Mouse (Mus musculus) forebrain, embryonic 14.5 days (tissue): ENCODE data around the gene Nploc4. TPM values are rescaled to one million over a fixed set of nuclear protein-coding genes. Genes with fewer than 3 reads are reported as not detected.

ENCODE experiments used
- ATAC-seq: fragments of 200-750 bp; cut with Nextera tagmentation; 2 replicates; pipeline ENCODE4 v1.8.0; 2017; ENCODE audit warnings: mild to moderate bottlenecking, moderate library complexity
- DNase-seq: peaks from one replicate; pipeline ENCODE4 v3.0.0-alpha.2; 2015; ENCODE audit warnings: low spot score
- H3K27ac ChIP-seq: fragments of 300-500 bp; sonication (generic); 2 replicates; pipeline ENCODE4 v1.5.1; 2014; ENCODE audit warnings: low read depth, mild to moderate bottlenecking, control low read depth, low read length, moderate library complexity
- H3K27me3 ChIP-seq: fragments of 300-500 bp; sonication (generic); replicated peaks from 2 replicates; pipeline ENCODE4 v1.6.1; 2014; ENCODE audit warnings: low read length, control low read depth, mixed read lengths; ENCODE audit not compliant: control insufficient read depth, insufficient read depth
- H3K36me3 ChIP-seq: fragments of 300-500 bp; sonication (generic); 2 replicates; pipeline ENCODE4 v1.6.1; 2014; ENCODE audit warnings: low read length, control low read depth; ENCODE audit not compliant: control insufficient read depth, insufficient read depth
- H3K4me1 ChIP-seq: fragments of 300-500 bp; sonication (generic); 2 replicates; pipeline ENCODE4 v1.6.1; 2014; ENCODE audit warnings: antibody characterized with exemption, low read length, control low read depth; ENCODE audit not compliant: control insufficient read depth, insufficient read depth
- H3K4me2 ChIP-seq: fragments of 300-500 bp; sonication (generic); 2 replicates; pipeline ENCODE4 v1.6.1; 2014; ENCODE audit warnings: mild to moderate bottlenecking, control low read depth, low read length
- H3K4me3 ChIP-seq: fragments of 300-500 bp; sonication (generic); 2 replicates; pipeline ENCODE4 v1.5.1; 2014; ENCODE audit warnings: low read depth, low read length, control low read depth
- H3K9ac ChIP-seq: fragments of 300-500 bp; sonication (generic); 2 replicates; pipeline ENCODE4 v1.6.1; 2014; ENCODE audit warnings: mild to moderate bottlenecking, low read length, control low read depth, moderate library complexity
- H3K9me3 ChIP-seq: fragments of 300-500 bp; sonication (generic); replicated peaks from 2 replicates; pipeline ENCODE4 v1.6.1; 2016; ENCODE audit warnings: low read length, control low read depth, mixed read lengths; ENCODE audit not compliant: control insufficient read depth
- WGBS: fragments of 180-500 bp; shearing (Covaris S2); extraction: QIAGEN DNeasy Blood & Tissue Kit; methylation state at CpG from one replicate; pipeline ENCODE4 v1.1.7; 2014; 5-methylcytosine and 5-hydroxymethylcytosine counted together
- polyA plus RNA-seq: library from polyadenylated mRNA; unstranded; fragments of >200 nt; fragmentation: Nextera tagmentation; extraction: Ambion mirVana; gene quantifications from 2 replicates; pipeline ENCODE4 v1.2.1, GENCODE M21; 2014

The Nploc4 gene
- polyA plus RNA-seq, 1 experiment from 2014 or later = 29.9 TPM

- Histone ChIP-seq H3K4me2 (no peak overlapping the region), H3K36me3 (peaks cover 77% of the 10 kb centered on the region), H3K27ac (no peak overlapping the region), H3K9me3 (no peaks in the 10 kb centered on the region), H3K4me3 (no peak overlapping the region), H3K9ac (no peak overlapping the region), H3K4me1 (no peaks in the 10 kb centered on the region), H3K27me3 (no peaks in the 10 kb centered on the region)
- no peak for ATAC-seq
- no peak for DNase-seq
- 87% methylated on average over 4 of the region's 4 CpGs for WGBS
Observed at GRCm38 (mm10) chr11:120395661-120396060, 41.8 kb downstream of the Nploc4 start.

DNA sequence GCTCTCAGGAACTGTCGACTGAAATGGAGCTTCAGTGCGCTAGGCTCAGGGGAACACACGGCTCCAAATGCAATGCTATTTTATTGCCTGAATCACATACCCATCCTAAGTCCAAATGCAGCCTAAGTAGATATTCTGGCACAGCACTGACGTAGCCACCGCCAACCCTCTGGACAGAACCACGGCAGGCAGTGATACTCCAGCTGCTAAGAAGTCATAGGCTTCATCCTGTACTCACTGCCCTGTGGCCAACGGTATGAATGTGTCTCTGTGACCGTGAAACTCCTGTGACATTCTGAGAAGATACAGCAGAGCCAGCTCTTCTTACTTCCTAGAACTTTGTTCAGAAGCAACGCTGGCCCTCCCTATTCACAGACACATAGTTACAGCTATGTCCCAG, 48.9 kb downstream of the Nploc4 start:
- peaks cover 70% of the 10 kb centered on the region for H3K36me3 ChIP-seq
- no peak overlapping the region for H3K4me3 ChIP-seq
- H3K4me2 ChIP-seq = no peak overlapping the region
- H3K4me1 ChIP-seq = no peaks in the 10 kb centered on the region
- no peak for ATAC-seq
- no peak overlapping the region for H3K27ac ChIP-seq
- DNase-seq = no peak
- H3K27me3 ChIP-seq = no peaks in the 10 kb centered on the region
- no peak overlapping the region for H3K9ac ChIP-seq
- WGBS = 92% methylated on average over 9 of the region's 9 CpGs
- no peaks in the 10 kb centered on the region for H3K9me3 ChIP-seq

- H3K36me3 ChIP-seq = peaks cover 70% of the 10 kb centered on the region
- 76% methylated on average over 2 of the region's 2 CpGs for WGBS
Observed at GRCm38 (mm10) chr11:120387157-120387556, 50.4 kb downstream of the Nploc4 start.

GRCm38 (mm10) chr11:120386632-120387031, 50.9 kb downstream of the Nploc4 start:
- H3K4me1 ChIP-seq = no peaks in the 10 kb centered on the region
- WGBS = 94% methylated on average over 6 of the region's 6 CpGs

More at GRCm38 (mm10) chr11:120387157-120387556, 50.4 kb downstream of the Nploc4 start:
- H3K9ac ChIP-seq = no peak overlapping the region
- H3K9me3 ChIP-seq = no peaks in the 10 kb centered on the region
- no peaks in the 10 kb centered on the region for H3K4me1 ChIP-seq
- DNase-seq = no peak
- H3K4me3 ChIP-seq = no peak overlapping the region
- H3K4me2 ChIP-seq = no peak overlapping the region
- H3K27ac ChIP-seq = no peak overlapping the region
- no peaks in the 10 kb centered on the region for H3K27me3 ChIP-seq
- ATAC-seq = no peak

GRCm38 (mm10) chr11:120382509-120382908, 55.0 kb downstream of the Nploc4 start:
- Histone ChIP-seq H3K4me3 (no peak overlapping the region), H3K27me3 (no peaks in the 10 kb centered on the region), H3K4me2 (no peak overlapping the region), H3K9me3 (no peaks in the 10 kb centered on the region), H3K36me3 (peaks cover 74% of the 10 kb centered on the region), H3K9ac (no peak overlapping the region), H3K4me1 (peaks cover 6% of the 10 kb centered on the region), H3K27ac (no peak overlapping the region)
- DNase-seq = no peak
- WGBS = 95% methylated on average over 9 of the region's 9 CpGs
- no peak for ATAC-seq

More at GRCm38 (mm10) chr11:120386632-120387031, 50.9 kb downstream of the Nploc4 start:
- H3K27ac ChIP-seq = no peak overlapping the region
- peaks cover 70% of the 10 kb centered on the region for H3K36me3 ChIP-seq
- H3K9ac ChIP-seq = no peak overlapping the region
- no peak for DNase-seq
- H3K4me2 ChIP-seq = no peak overlapping the region
- no peak overlapping the region for H3K4me3 ChIP-seq
- no peaks in the 10 kb centered on the region for H3K9me3 ChIP-seq
- ATAC-seq = no peak
- H3K27me3 ChIP-seq = no peaks in the 10 kb centered on the region

GRCm38 (mm10) chr11:120381157-120381556, 56.4 kb downstream of the Nploc4 start:
- DNase-seq (no peak), ATAC-seq (no peak)
- no peaks in the 10 kb centered on the region for H3K9me3 ChIP-seq
- H3K27me3 ChIP-seq = no peaks in the 10 kb centered on the region
- peaks cover 9% of the 10 kb centered on the region for H3K4me1 ChIP-seq
- H3K9ac ChIP-seq = no peak overlapping the region
- no peak overlapping the region for H3K4me2 ChIP-seq
- peaks cover 73% of the 10 kb centered on the region for H3K36me3 ChIP-seq
- H3K4me3 ChIP-seq = no peak overlapping the region
- H3K27ac ChIP-seq = no peak overlapping the region
- 93% methylated on average over 4 of the region's 4 CpGs for WGBS

DNA sequence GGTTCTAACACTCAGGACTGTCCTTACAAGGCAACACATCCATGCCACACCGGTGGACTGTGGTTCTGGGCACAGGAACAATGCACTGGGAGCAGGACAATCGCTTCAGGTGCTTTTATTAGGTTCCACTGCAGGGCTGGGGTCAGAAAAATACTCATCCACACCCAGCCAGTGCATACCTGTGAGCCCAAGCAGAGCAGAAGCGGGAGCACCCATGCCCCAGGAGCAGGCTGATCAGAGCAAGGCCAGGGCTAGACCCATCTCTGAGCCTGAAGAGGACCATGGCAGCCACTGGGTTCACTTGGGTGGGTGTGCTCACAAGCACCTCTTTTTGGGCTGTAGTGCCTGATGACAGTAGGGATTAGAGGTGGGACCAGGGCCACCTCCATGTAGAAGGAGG, 57.2 kb downstream of the Nploc4 start:
- ATAC-seq = no peak
- Histone ChIP-seq H3K9ac (no peak overlapping the region), H3K4me2 (no peak overlapping the region), H3K27ac (no peak overlapping the region), H3K4me1 (peaks cover 9% of the 10 kb centered on the region), H3K4me3 (no peak overlapping the region), H3K9me3 (no peaks in the 10 kb centered on the region), H3K36me3 (peaks cover 74% of the 10 kb centered on the region), H3K27me3 (no peaks in the 10 kb centered on the region)
- no peak for DNase-seq
- WGBS = over 99% methylated on average over 3 of the region's 3 CpGs

- H3K36me3 ChIP-seq = peaks cover 74% of the 10 kb centered on the region
- H3K9ac ChIP-seq = peak within 1 kb of the TSS; percentile 83
- H3K4me3 ChIP-seq = peak within 1 kb of the TSS; percentile 71
- peaks cover 9% of the 10 kb centered on the region for H3K4me1 ChIP-seq
- peak within 1 kb of the TSS; percentile 76 for H3K27ac ChIP-seq
- WGBS = 10% methylated on average over 54 of the region's 54 CpGs
- ATAC-seq = peak; percentile 88
- peak; percentile 96 for DNase-seq
- no peaks in the 10 kb centered on the region for H3K27me3 ChIP-seq
- no peaks in the 10 kb centered on the region for H3K9me3 ChIP-seq
- peak within 1 kb of the TSS; percentile 96 for H3K4me2 ChIP-seq
Observed at GRCm38 (mm10) chr11:120378611-120379540, 58.6 kb downstream of the Nploc4 start, which contains the start of gene Faap100. Gene Faap100 (minus strand): TSS chr11:120378764.

GRCm38 (mm10) chr11:120378031-120378610, 59.4 kb downstream of the Nploc4 start:
- DNase-seq = peak; percentile 22
- H3K27me3 ChIP-seq = no peaks in the 10 kb centered on the region
- H3K4me1 ChIP-seq = peaks cover 9% of the 10 kb centered on the region
- H3K36me3 ChIP-seq = peaks cover 74% of the 10 kb centered on the region
- WGBS = 4% methylated on average over 40 of the region's 40 CpGs
- H3K9me3 ChIP-seq = no peaks in the 10 kb centered on the region
- H3K4me3 ChIP-seq = peak overlapping the region; percentile 71
- H3K4me2 ChIP-seq = peak overlapping the region; percentile 96
- H3K27ac ChIP-seq = peak overlapping the region; percentile 76; the same call in 1 of the 2 replicates
- ATAC-seq = peak; percentile 42
- peak overlapping the region; percentile 83 for H3K9ac ChIP-seq
